Mouse (Mus musculus): ENCODE measurements around the gene Igsf9.
A peak's percentile ranks its signal among the peaks of the same experiment; 100 is the strongest.

Igsf9 gene

GRCm38 (mm10) chr1:172518013-172518412, 36.4 kb downstream of the Igsf9 start:
- DNase-seq (ENCODE audit: low spot score): no peak

- no peak for DNase-seq (ENCODE audit: low spot score)
Observed at GRCm38 (mm10) chr1:172519644-172520043, 38.1 kb downstream of the Igsf9 start.

- DNase-seq (ENCODE audit: low spot score): peak; percentile 85
Observed at GRCm38 (mm10) chr1:172520576-172521440, 39.2 kb downstream of the Igsf9 start, which contains the start of gene Cfap45. Gene Cfap45 (plus strand): TSS chr1:172520801.

GRCm38 (mm10) chr1:172522524-172522923, 40.9 kb downstream of the Igsf9 start:
- DNase-seq (ENCODE audit: low spot score): no peak

GRCm38 (mm10) chr1:172523699-172524101, 42.1 kb downstream of the Igsf9 start:
- no peak for DNase-seq (ENCODE audit: low spot score)

GRCm38 (mm10) chr1:172525027-172525764, 43.6 kb downstream of the Igsf9 start:
- no peak for DNase-seq (ENCODE audit: low spot score)

- no peak for DNase-seq (ENCODE audit: low spot score)
Observed at GRCm38 (mm10) chr1:172525971-172526370, 44.4 kb downstream of the Igsf9 start.

- DNase-seq (ENCODE audit: low spot score): no peak
Observed at GRCm38 (mm10) chr1:172526380-172527081, 44.9 kb downstream of the Igsf9 start.

- DNase-seq (ENCODE audit: low spot score): no peak
Observed at GRCm38 (mm10) chr1:172527431-172527830, 45.8 kb downstream of the Igsf9 start.

GRCm38 (mm10) chr1:172528701-172529100, 47.1 kb downstream of the Igsf9 start:
- peak; percentile 69 for DNase-seq (ENCODE audit: low spot score)

- no peak for DNase-seq (ENCODE audit: low spot score)
Observed at GRCm38 (mm10) chr1:172530544-172531220, 49.1 kb downstream of the Igsf9 start.

GRCm38 (mm10) chr1:172532551-172532950, 51.0 kb downstream of the Igsf9 start:
- DNase-seq (ENCODE audit: low spot score): peak; percentile 44

- no peak for DNase-seq (ENCODE audit: low spot score)
Observed at GRCm38 (mm10) chr1:172535116-172535515, 53.5 kb downstream of the Igsf9 start.

GRCm38 (mm10) chr1:172539827-172540226, 58.2 kb downstream of the Igsf9 start:
- DNase-seq (ENCODE audit: low spot score): no peak

- no peak for DNase-seq (ENCODE audit: low spot score)
Observed at GRCm38 (mm10) chr1:172540283-172540820, 58.8 kb downstream of the Igsf9 start.

- DNase-seq (ENCODE audit: low spot score): no peak
Observed at GRCm38 (mm10) chr1:172546062-172546461, 64.5 kb downstream of the Igsf9 start.

All from ovary, adult 18-20 months (tissue).